Mouse (Mus musculus): ENCODE results near the gene Zfp108.

GRCm38 (mm10) chr7:24286916-24287315, 32.3 kb downstream of the Zfp108 start:
- TF ChIP-seq POLR2A (IDR thresholded peaks at IDR 0.05; ENCODE audit: borderline replicate concordance, control insufficient read depth, low read depth, low read length) = no peak
- TF ChIP-seq CTCF (IDR thresholded peaks at IDR 0.05; ENCODE audit: control insufficient read depth, insufficient read depth, low read length) = no peak

Measured in bone marrow, adult 2 months (tissue).